Mouse (Mus musculus): Measurements from ENCODE around the gene Cnga1. TPM values are rescaled to one million over a fixed set of nuclear protein-coding genes. Genes with fewer than 3 reads are reported as not detected.
"Not testable (repeated sequence)": the region's sequence is repeated elsewhere in the genome, so short reads cannot be mapped to it uniquely, and the experiment has no call there.

Gene Cnga1
- total RNA-seq, 2 experiments from 2014 or later, result not detected

DNA sequence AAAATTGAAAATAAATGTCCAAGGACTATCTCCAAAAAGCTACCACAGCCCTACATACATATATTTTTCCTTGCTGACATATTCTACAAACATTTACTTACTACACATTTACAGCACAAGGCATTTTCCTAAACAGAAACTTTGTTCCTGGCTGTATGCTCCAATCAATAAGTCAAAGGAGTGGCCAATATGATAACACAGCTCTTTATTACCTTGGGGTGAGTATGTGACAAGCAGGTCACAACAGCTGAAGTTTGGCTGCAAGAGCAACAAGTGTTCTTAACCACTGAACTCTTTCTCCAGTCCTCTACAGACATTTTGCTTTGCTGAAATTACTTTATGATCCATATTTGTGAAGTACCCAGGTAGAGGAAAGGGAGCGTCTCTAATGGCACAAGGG is 4.0 kb downstream of the Cnga1 start:
- no peak for DNase-seq

GRCm38 (mm10) chr5:72636576-72636975 is 7.5 kb downstream of the Cnga1 start:
- no peak for DNase-seq

GRCm38 (mm10) chr5:72636122-72636521 is 8.0 kb downstream of the Cnga1 start:
- no peak for DNase-seq

DNA sequence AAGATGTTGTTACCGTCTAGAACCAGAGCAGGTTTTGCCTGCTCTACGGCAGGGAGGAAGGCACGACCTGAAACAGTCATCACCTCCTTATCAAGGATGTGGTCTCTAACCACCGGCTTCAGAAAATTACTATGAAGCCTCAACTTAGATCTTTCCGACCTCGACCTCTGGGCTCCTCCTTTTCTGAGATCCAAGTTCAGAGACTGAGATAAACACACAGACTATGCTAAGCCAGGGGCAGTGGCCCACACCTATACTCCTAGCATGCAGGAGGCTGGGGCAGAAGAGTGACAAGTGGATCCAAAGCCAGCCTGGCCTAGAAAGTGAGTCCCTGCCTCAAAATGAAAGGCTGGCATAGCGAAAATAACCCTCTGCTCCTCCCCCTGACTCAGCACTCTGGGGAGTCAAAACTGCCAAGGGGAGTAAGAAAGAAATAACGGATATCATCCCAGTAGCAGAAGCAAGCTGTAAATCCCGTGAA is 9.2 kb downstream of the Cnga1 start:
- no peak for DNase-seq

- DNase-seq, result peak; percentile 64 to 68
Measured at GRCm38 (mm10) chr5:72630026-72630425, 14.0 kb downstream of the Cnga1 start.

DNA sequence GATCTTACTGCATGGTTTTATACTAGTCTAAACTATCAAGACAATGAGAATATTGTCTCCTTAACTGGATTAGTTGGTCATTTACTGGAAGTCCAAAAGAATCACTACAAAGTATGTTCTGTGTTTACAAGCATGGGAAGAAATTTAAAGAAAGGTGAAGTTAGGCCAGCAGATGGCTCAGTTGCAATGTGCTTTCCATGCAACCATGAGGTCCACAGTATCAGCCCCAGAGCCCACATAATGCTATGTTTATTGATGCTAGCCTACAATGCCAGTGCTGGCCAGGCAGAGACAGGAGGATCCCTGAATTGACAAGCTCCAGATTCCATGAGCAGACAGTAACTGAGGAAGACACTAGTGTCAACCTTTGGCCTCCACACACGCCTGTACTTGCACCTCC is 23.1 kb downstream of the Cnga1 start:
- no peak for DNase-seq

DNA sequence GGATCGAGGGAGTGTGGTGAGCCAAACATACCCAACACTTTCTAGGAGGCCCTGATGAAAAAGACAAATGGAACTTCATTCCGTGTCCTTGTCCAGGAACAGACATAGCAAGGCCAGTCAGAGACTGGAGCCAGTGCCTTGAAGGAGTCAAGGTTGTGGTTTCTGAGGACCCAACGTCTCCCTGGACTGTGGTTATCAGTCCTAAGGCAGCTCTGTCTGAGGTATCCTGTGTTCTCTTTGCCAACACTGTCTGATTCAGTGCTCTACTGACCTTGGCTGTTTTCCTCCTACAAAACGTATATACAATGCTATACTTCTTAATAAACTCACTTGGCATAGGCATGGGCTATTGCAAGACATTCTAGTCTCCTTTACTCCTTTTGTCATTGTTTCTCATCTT is 26.7 kb downstream of the Cnga1 start:
- DNase-seq, result no peak

DNA sequence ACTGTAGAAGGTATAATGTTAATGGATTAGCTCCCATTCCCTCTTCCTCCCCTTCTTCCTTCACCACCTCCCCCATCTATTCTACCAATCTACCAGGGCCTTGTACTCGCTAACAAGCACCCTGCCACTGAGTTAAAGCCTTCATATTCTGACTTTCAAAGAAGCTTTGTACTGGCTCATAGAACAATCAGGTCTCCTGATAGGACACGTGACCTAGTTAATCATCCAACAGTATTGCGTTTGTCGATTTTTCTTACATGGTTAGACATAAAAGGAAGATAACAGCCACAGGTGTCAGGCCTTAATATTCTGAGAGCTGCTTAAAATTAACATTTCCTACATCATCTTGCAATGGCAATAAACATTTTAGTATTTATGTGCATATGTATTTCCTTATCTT is 40.9 kb downstream of the Cnga1 start:
- DNase-seq, result no peak

GRCm38 (mm10) chr5:72601006-72601405 is 43.1 kb downstream of the Cnga1 start:
- DNase-seq, result peak; percentile 76 to 79

DNA sequence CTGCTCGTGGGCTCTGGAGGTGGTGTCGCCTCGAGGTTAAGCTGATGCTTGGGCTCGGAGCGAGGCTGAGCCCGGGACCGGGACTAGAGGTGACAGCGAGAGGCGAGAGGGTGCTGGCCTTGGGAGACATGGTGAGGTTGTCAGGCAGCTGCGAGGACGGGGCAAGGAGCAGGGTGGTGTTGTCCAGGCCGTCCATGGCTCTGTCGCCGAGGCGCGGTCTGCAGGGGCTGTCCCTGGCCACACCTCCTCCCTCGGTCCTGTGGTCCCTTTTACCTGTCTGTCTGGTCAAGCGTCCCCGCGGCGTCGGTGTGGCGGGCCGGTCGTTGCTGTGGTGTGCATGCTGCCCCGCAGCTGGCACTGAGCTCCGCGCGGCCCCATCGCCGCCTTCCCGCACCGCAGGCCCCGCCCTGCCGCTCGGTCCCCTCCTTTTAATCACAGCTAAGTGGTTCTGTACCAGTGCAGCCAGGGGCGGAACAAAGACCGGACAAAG is 56.8 kb downstream of the Cnga1 start, which contains the start of gene Gm5868:
Gene Gm5868, minus strand, starts transcription at position 360 of the 490 bp plus-strand sequence.
- peak; percentile 20 for DNase-seq

- DNase-seq, result not testable (repeated sequence)
Measured at GRCm38 (mm10) chr5:72586667-72587191, 57.3 kb downstream of the Cnga1 start.

- peak; percentile 14 to 23 for DNase-seq
Measured at GRCm38 (mm10) chr5:72586122-72586521, 58.0 kb downstream of the Cnga1 start.

DNA sequence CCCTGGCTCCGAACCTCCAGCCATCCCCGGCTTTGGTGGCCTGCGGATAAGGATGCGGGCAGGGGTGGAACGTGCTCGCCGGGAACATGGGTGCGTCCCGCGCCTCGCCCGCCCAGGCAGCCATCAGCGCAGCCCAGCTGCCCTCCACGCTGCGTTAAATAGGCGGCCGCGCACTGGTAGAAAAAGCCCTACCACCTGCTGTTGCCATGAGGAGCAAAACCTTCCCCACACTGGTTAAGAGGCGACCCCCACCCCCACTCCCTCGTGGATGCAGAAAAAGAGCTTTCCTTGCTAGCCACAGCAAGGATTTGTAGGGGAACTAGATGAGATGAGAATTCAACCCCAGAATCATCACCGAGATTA is 63.1 kb downstream of the Cnga1 start, which contains the start of gene Zar1:
Gene Zar1, minus strand, starts transcription at position 285 of the 363 bp plus-strand sequence.
- DNase-seq, result not testable (repeated sequence)

- peak; percentile 14 to 15 for DNase-seq
Measured at GRCm38 (mm10) chr5:72580088-72580969, 63.7 kb downstream of the Cnga1 start.

DNA sequence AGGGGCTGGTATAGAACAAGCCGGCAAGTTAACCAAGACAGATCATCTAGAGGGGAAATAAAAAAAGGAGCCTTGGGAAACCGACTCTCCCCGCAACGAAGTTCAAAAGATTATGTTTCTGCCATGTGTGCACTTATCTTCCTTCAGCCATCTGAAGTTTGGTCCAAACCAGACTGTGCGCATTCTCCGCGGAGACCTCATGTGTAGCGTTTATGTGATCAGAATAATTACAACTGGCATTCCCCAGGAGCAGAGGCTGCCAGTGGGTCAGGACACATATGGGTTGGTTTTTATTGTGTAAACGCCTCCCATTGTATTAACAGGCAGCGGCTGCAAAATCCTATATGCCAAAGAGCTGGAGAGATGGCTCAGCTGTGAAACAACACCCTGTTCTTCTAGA is 64.5 kb downstream of the Cnga1 start:
- not testable (repeated sequence) for DNase-seq

DNA sequence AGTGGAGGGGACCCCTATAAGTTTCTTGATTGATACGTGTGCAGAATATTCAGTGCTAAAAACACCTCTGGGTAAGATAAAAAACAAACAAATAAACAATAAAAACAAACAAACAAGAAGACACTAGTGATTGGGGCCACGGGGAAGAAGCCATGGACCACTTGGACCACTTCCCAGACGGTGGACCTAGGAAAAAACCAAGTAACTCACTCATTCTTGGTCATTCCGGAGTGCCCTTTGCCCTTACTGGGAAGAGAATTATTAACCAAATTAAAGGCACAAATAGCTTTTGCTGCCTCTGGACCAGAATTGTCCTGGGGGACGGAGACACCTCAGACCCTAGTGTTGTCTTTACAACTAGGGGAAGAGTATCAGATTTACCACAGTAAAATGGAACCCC is 78.5 kb downstream of the Cnga1 start:
- DNase-seq, result no peak

DNA sequence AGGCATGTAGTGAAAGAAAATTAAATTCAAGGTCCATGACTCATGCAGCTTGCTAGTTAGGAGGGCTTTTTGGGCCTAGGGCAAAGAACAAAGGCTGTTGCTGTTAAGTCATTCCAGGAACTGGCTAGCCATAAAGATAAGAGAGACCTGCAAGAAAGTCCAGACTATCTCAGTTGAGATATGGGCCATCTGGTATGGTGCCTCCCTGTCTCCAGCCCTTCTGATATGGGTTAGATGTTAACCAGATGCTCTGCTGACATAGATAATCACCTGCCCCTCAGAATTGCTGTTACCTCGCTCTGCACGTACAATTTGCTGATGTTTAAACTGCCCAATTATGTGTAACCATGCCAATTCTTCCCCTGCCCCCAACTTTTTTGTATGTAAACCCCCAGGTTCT is 80.9 kb downstream of the Cnga1 start:
- DNase-seq, result not testable (repeated sequence)

- no peak for DNase-seq
Measured at GRCm38 (mm10) chr5:72560976-72561628, 83.0 kb downstream of the Cnga1 start.

DNA sequence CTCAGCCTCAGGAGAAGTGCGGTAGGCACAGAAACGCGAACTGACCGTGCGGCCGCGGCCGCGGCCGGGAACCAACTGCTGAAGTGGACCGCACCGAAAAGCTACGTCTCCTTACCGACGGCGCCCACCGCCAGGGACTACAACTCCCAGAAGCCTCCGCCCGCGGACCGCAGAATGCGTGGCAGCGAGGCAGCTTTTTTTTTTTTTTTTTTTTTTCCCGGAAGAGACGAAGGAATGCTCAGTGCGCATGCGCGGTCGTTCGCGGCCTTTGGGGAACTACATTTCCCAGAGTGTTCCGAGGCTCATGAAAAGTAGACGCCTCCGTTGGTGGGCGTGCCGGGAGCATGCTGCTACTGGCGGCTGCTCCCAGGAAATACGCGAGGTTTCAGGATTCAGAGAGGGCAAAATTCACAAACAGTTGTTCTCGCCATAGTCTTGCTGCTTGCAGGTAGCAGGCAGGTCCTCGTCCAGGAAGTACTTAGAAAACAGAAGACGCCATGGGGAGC is 84.5 kb downstream of the Cnga1 start, which contains the start of gene Nfxl1:
Gene Nfxl1, minus strand, starts transcription at position 141 of the 506 bp plus-strand sequence.
- peak; percentile 97 for DNase-seq

GRCm38 (mm10) chr5:72558716-72559526 is 85.2 kb downstream of the Cnga1 start:
- peak in 1 of 2 experiments; percentile 36 for DNase-seq

DNA sequence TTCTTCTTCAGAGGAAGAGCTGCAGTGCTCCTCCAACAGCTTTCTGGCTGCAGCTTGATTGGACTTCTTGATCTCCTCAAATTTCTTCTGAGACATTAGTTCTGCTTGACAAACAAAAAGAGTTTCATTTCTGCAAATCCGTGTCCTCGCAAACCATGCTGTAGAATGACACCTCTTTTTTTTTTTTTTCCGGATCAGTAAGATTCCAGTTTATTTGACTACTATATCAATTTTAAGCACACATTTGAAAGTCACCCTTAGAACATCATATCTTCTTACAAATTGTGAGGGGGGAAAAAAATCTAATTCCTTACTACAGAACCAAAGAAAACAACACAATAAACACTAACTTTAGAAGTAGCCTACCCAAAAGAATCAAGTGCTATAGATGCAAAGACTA is 87.8 kb downstream of the Cnga1 start:
- DNase-seq, result no peak

Measured in adrenal gland, postnatal 36 days (tissue).